Mouse (Mus musculus) heart, embryonic 16.5 days (tissue): ENCODE data around the gene Adamts14. TPM values are rescaled to one million over a fixed set of nuclear protein-coding genes. Genes with fewer than 3 reads are reported as not detected.

Experiments
- ATAC-seq: fragments of 200-750 bp; cut with Nextera tagmentation; replicated peaks from 2 replicates; pipeline ENCODE4 v1.8.0; 2017; ENCODE audit warnings: moderate number of reproducible peaks; ENCODE audit not compliant: insufficient read depth, low FRiP score; ENCODE audit errors: extremely low read depth
- H3K27ac ChIP-seq: fragments of 300-500 bp; sonication (generic); 2 replicates; pipeline ENCODE4 v1.5.1; 2014; ENCODE audit warnings: mild to moderate bottlenecking, low read length, control low read depth, moderate library complexity
- H3K27me3 ChIP-seq: fragments of 300-500 bp; sonication (generic); 2 replicates; pipeline ENCODE4 v1.6.1; 2014; ENCODE audit warnings: low read length, mixed read lengths; ENCODE audit not compliant: control insufficient read depth, insufficient read depth
- H3K36me3 ChIP-seq: fragments of 300-500 bp; sonication (generic); 2 replicates; pipeline ENCODE4 v1.6.1; 2014; ENCODE audit not compliant: control insufficient read depth, insufficient read depth
- H3K4me1 ChIP-seq: fragments of 300-500 bp; sonication (generic); 2 replicates; pipeline ENCODE4 v1.6.1; 2014; ENCODE audit warnings: low read length, mixed read lengths; ENCODE audit not compliant: control insufficient read depth, insufficient read depth
- H3K4me2 ChIP-seq: fragments of 300-500 bp; sonication (generic); 2 replicates; pipeline ENCODE4 v1.6.1; 2014; ENCODE audit warnings: low read depth, mild to moderate bottlenecking, control low read depth, low read length
- H3K4me3 ChIP-seq: fragments of 300-500 bp; sonication (generic); 2 replicates; pipeline ENCODE4 v1.5.1; 2014; ENCODE audit warnings: mild to moderate bottlenecking, control low read depth, low read length
- H3K9ac ChIP-seq: fragments of 300-500 bp; sonication (generic); 2 replicates; pipeline ENCODE4 v1.6.1; 2014; ENCODE audit warnings: low read length, control low read depth
- H3K9me3 ChIP-seq: fragments of 300-500 bp; sonication (generic); replicated peaks from 2 replicates; pipeline ENCODE4 v1.6.1; 2016; ENCODE audit warnings: low read length; ENCODE audit not compliant: control insufficient read depth
- WGBS: fragments of 180-500 bp; shearing (Covaris S2); extraction: QIAGEN DNeasy Blood & Tissue Kit; methylation state at CpG from one replicate; pipeline ENCODE4 v1.1.7; 2014; 5-methylcytosine and 5-hydroxymethylcytosine counted together
- polyA plus RNA-seq: library from polyadenylated mRNA; unstranded; fragments of >200 nt; fragmentation: Nextera tagmentation; extraction: Ambion mirVana; gene quantifications from 2 replicates; pipeline ENCODE4 v1.2.1, GENCODE M21; 2015

Gene Adamts14
- polyA plus RNA-seq, 1 experiment from 2014 or later = 1.8 TPM

- H3K9ac ChIP-seq = no peak overlapping the region
- no peaks in the 10 kb centered on the region for H3K9me3 ChIP-seq
- H3K36me3 ChIP-seq = no peaks in the 10 kb centered on the region
- no peaks in the 10 kb centered on the region; the same call in 1 of the 2 replicates for H3K4me1 ChIP-seq
- no peak for ATAC-seq
- WGBS = 76% methylated on average over 6 of the region's 6 CpGs
- H3K27me3 ChIP-seq = no peaks in the 10 kb centered on the region
- no peak overlapping the region for H3K27ac ChIP-seq
- no peak overlapping the region for H3K4me3 ChIP-seq
- no peak overlapping the region for H3K4me2 ChIP-seq
Measured at GRCm38 (mm10) chr10:61246288-61246687, 26.9 kb downstream of the Adamts14 start.

DNA sequence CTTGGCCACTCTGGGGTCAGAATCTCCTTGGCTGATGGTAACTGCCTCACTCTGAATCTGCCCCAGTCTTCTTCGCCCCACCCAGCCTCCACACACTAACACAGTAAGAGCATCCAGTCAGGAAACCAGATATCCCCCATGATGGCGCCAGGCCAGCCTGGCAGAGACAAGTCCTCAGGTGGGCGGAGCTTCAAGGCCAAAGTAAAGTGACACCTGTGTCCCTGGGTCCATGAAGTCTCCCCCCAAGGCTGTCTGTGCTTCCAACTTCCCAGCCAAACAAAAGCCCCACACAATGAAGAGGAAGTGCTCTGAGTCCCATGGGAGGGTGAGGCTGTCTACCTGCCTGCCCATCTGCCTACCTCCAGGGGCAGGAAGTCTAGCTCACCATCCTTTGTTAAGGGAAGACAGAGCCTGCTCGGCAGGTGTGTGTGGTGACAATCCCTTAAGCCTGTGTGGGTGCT lies 31.2 kb downstream of the Adamts14 start:
- peaks cover 3% of the 10 kb centered on the region; the same call in 1 of the 2 replicates for H3K9me3 ChIP-seq
- no peak overlapping the region for H3K4me3 ChIP-seq
- no peaks in the 10 kb centered on the region for H3K36me3 ChIP-seq
- peaks cover 3% of the 10 kb centered on the region; the same call in 1 of the 2 replicates for H3K4me1 ChIP-seq
- no peak overlapping the region for H3K4me2 ChIP-seq
- no peak overlapping the region for H3K27ac ChIP-seq
- WGBS = 62% methylated on average over 4 of the region's 4 CpGs
- ATAC-seq = no peak
- no peak overlapping the region for H3K9ac ChIP-seq
- no peaks in the 10 kb centered on the region; the same call in 1 of the 2 replicates for H3K27me3 ChIP-seq

DNA sequence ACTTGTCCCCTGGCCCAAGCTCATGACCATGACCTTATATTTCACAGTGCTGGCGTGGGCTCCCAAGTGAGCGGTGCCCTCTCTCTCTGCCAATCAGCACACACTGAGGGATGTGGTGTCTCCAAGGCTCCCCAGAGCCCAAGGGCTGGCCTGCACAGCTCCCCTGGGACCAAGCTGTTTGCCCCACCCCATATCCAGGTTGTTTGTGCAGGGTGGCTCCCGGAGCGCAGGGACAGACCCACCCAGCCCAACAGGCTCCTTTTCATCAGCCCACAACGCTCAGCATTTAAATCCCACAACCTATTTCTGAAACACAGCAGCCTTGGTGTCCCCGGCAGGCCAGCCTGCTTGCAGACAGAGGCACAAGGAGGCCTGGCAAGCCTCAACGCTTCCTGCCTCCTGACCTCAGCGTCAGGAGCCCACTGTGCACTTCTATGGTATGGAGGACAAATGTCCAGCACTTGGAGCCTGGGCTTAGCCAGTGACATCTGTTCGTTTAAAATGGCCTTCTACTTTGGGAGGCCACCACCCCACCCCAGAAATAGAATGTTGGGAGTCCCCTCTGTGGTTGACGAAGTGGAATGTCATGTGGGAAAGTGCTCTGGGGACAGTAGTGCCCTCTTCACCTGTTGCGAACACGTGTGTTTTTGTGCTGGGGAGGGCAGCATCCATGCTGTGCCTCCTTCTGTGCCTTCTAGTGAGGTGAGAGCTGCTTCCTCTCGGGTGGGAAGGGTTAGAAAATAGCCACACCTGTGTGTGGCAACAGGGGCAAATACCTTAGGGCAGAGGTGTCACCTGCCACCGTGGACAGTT lies 32.9 kb downstream of the Adamts14 start:
- Histone ChIP-seq H3K36me3 (no peaks in the 10 kb centered on the region), H3K4me2 (no peak overlapping the region), H3K27ac (no peak overlapping the region), H3K27me3 (no peaks in the 10 kb centered on the region; the same call in 1 of the 2 replicates), H3K4me3 (no peak overlapping the region), H3K9ac (no peak overlapping the region; the same call in 1 of the 2 replicates), H3K9me3 (peaks cover 3% of the 10 kb centered on the region; the same call in 1 of the 2 replicates), H3K4me1 (peaks cover 3% of the 10 kb centered on the region; the same call in 1 of the 2 replicates)
- no peak for ATAC-seq
- 59% methylated on average over 14 of the region's 14 CpGs for WGBS

DNA sequence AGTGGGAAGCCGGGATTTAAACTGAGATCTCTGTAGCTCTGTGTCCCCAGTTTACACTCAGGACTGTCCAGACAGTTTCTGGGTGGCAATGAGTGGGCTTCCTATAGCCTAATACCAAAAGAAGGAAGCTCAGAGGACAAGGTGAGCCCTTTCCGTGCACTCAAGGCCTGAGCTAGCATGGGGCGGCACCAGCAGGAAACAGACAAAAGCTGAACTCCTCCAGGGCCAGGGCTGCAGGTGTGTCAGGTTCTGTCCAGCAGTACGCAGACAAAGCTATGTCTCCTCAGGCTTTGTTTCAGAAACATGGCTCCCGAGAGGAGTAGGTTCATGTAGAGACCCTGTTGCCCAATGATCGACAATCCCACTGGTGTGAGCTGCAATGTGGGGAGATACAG lies 35.9 kb downstream of the Adamts14 start:
- H3K4me3 ChIP-seq = no peak overlapping the region
- H3K27ac ChIP-seq = no peak overlapping the region
- 74% methylated on average over 6 of the region's 6 CpGs for WGBS
- no peaks in the 10 kb centered on the region for H3K36me3 ChIP-seq
- H3K9me3 ChIP-seq = peaks cover 3% of the 10 kb centered on the region; the same call in 1 of the 2 replicates
- no peaks in the 10 kb centered on the region; the same call in 1 of the 2 replicates for H3K27me3 ChIP-seq
- no peak overlapping the region for H3K4me2 ChIP-seq
- ATAC-seq = no peak
- no peak overlapping the region for H3K9ac ChIP-seq
- H3K4me1 ChIP-seq = peaks cover 3% of the 10 kb centered on the region; the same call in 1 of the 2 replicates

DNA sequence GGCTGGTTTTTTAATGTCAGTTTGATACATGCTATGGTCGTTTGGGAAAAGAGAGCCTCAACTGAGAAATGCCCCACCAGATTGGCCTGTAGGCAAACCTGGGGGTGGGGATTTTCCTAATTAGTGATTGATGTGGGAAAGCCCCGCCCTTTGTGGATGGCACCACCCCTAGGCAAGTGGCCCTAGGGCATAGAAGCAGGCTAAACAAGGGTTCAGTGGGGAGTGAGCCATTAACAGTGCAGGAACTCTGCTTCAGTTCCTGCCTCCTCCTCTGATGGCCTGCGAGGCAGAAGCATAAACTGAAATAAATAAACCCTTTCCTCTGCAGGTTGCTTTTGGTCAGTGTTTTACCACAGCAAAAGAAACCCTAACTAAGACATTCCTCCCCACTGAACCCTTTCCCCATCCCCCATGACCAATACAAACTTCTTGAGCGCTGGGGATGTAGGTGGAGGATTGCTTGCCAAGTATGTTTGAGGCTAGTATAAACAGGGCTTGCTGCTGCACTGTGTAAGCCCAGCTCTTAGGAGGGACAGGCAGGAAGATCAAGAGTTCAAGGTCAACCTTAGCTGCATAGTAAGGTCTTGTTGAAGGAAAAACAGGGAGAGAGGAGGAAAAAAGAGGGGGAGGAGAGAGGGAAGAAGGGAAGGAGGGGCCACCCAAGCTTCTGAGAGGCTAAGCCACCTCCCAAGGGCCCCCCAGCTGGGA lies 36.4 kb downstream of the Adamts14 start:
- peaks cover 3% of the 10 kb centered on the region; the same call in 1 of the 2 replicates for H3K4me1 ChIP-seq
- H3K4me2 ChIP-seq = no peak overlapping the region
- H3K9ac ChIP-seq = no peak overlapping the region
- no peaks in the 10 kb centered on the region; the same call in 1 of the 2 replicates for H3K27me3 ChIP-seq
- H3K36me3 ChIP-seq = no peaks in the 10 kb centered on the region
- ATAC-seq = no peak
- WGBS = 60% methylated on average over 4 of the region's 4 CpGs
- H3K9me3 ChIP-seq = peaks cover 3% of the 10 kb centered on the region; the same call in 1 of the 2 replicates
- H3K4me3 ChIP-seq = no peak overlapping the region
- no peak overlapping the region for H3K27ac ChIP-seq

DNA sequence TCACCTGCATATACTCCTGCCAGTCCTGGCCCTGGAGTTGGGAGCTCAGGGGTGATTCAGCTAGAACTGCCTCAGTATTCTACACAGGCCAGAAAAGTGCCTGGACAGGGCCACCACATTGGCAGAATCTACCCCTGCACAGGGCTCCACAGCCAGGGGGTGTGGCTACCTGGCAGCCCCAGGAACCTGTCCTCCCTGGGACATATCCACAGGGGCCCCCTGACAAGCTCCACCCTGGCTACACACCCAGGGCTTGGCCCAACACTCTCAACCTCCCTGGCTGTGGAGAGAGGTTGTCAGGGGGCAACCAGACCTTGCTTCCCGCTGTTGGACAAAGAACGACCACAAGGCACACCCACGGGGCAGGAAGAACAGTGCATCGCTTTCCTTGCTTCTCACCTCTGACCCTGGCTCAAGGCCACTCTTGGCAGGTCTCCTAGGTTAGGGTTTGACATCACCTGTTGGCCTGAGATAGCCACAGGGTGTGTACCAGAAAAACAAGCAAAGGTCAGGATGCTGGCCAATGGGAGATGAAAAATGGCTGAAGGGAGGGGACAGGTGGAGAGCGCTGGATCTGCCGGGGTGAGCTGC lies 37.5 kb downstream of the Adamts14 start:
- peaks cover 3% of the 10 kb centered on the region; the same call in 1 of the 2 replicates for H3K9me3 ChIP-seq
- peaks cover 3% of the 10 kb centered on the region; the same call in 1 of the 2 replicates for H3K4me1 ChIP-seq
- H3K9ac ChIP-seq = no peak overlapping the region
- H3K36me3 ChIP-seq = no peaks in the 10 kb centered on the region
- no peak overlapping the region for H3K27ac ChIP-seq
- H3K27me3 ChIP-seq = no peaks in the 10 kb centered on the region; the same call in 1 of the 2 replicates
- ATAC-seq = no peak
- 89% methylated on average over 6 of the region's 6 CpGs for WGBS
- H3K4me2 ChIP-seq = no peak overlapping the region
- no peak overlapping the region for H3K4me3 ChIP-seq

DNA sequence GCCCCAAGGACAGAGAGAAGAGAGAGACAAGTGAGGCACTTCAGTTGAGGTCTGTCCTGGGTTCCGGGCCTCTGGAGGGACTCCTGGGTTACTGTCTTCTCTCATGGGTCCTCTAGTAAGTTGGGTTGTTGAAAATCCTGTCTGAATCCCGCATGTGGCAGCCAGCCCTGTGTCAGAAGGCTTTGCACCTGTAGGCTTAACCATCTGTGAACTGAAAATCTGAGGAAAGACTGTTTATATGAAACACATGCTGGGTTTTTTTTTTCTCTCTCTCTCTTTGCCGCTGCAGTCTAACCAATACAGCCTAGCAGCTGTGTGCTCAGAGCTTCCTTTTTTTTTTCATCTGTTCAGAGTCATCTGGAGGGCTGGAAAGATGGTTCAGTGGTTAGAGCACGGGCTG lies 38.9 kb downstream of the Adamts14 start:
- H3K4me1 ChIP-seq = no peaks in the 10 kb centered on the region
- no peak overlapping the region for H3K4me3 ChIP-seq
- 80% methylated on average over 4 of the region's 4 CpGs for WGBS
- H3K36me3 ChIP-seq = no peaks in the 10 kb centered on the region
- peaks cover 3% of the 10 kb centered on the region; the same call in 1 of the 2 replicates for H3K9me3 ChIP-seq
- H3K27me3 ChIP-seq = no peaks in the 10 kb centered on the region; the same call in 1 of the 2 replicates
- no peak for ATAC-seq
- no peak overlapping the region for H3K9ac ChIP-seq
- H3K4me2 ChIP-seq = no peak overlapping the region
- peak overlapping the region; percentile 35; the same call in 1 of the 2 replicates for H3K27ac ChIP-seq

DNA sequence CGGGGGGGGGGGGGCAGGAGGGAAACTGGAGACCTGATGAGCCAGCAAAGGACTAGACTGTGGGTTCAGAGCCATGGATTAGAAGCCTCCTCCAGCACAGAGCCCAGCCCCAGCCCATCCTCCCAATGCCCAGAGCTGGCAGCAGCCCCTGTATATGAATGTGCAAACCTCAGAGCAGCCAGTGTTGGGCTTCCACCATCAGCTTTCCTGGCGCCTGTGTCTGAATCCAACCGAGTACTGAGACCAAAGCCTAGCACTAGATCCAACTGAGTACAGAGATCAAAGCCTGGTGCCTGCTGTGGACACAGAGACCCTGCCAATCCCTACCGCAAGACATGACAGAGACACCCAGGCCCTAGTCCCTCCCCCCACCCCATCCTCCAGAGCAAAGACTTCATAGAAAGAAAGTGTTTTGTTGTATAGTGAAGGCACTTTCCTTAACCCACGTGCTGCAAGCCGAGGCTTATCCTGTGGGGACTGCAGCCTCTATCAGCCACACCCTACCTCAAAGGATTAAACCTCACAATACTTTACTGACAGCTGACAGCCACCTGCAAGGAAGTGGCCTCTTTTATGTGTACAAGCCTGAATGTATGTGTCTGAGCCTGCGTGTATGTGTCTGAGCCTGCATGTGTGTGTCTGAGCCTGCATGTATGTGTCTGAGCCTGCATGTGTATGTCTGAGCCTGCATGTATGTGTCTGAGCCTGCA lies 40.2 kb downstream of the Adamts14 start:
- 54% methylated on average over 7 of the region's 7 CpGs for WGBS
- H3K27ac ChIP-seq = no peak overlapping the region
- no peak overlapping the region for H3K4me2 ChIP-seq
- ATAC-seq = peak; percentile 54
- H3K9ac ChIP-seq = no peak overlapping the region
- no peak overlapping the region for H3K4me3 ChIP-seq
- H3K4me1 ChIP-seq = no peaks in the 10 kb centered on the region
- H3K27me3 ChIP-seq = no peaks in the 10 kb centered on the region; the same call in 1 of the 2 replicates
- H3K36me3 ChIP-seq = no peaks in the 10 kb centered on the region
- H3K9me3 ChIP-seq = no peaks in the 10 kb centered on the region
